In the genomic region with DNA sequence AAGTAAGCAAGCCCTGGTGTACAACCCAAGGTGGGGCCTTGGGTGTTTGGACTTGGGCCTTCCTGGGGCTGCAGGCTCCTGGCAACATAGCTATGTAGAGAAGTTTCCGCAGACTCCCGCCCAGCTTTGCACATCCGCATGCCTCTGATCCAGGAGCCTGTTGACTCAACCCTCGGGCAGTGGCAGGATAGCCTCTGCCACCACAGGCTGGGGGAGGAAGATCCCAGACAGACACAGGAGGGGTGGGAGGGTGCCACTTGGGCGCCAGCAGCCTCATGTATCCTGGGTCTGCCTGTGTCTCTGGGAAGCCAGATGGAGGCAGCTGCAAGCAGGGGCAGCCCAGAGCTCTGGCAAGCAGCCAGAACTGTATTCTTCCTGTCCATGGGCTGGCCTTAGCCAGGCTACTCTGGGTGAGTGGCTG, we compare ENCODE assay signal across 8 mouse cellular contexts. TPM values are rescaled to one million over a fixed set of nuclear protein-coding genes. Genes with fewer than 3 reads are reported as not detected.
DNase-seq lines count a peak whose midpoint lies in the region; ATAC-seq lines count a peak whose summit lies in the region.

No protein-coding gene starts in this region.

- 0 out of 2 replicates have a peak overlapping the region, but pooled peaks have one; percentile 11 for H3K4me2 ChIP-seq in limb, embryonic 13.5 days (replicated peaks)
- peak overlapping the region; percentile 19; the same call in 1 of the 2 replicates for H3K4me2 ChIP-seq in heart, embryonic 15.5 days
- peak overlapping the region; percentile 84 for H3K4me2 ChIP-seq in stomach, embryonic 15.5 days

- DNase-seq in limb, embryonic 10.5 days (ENCODE audit: low spot score), result no peak
- DNase-seq in adrenal gland, postnatal 25 days, result peak; percentile 62
- peak; percentile 87 for DNase-seq in kidney, postnatal 14 days
- DNase-seq in cerebellum, adult 11 months, result no peak
- no peak for DNase-seq in right cerebral cortex, postnatal 36 days (ENCODE audit: low spot score in 2 of 2)

- peaks cover 12% of the 10 kb centered on the region for H3K27me3 ChIP-seq in limb, embryonic 13.5 days
- H3K27me3 ChIP-seq in limb, embryonic 10.5 days (ENCODE audit: low read depth, poor library complexity, severe bottlenecking), result peaks cover 44% of the 10 kb centered on the region
- H3K27me3 ChIP-seq in heart, embryonic 15.5 days, result no peaks in the 10 kb centered on the region
- H3K27me3 ChIP-seq in stomach, embryonic 15.5 days (replicated peaks), result no peaks in the 10 kb centered on the region

- H3K4me3 ChIP-seq in limb, embryonic 13.5 days, result no peak overlapping the region
- no peak overlapping the region for H3K4me3 ChIP-seq in limb, embryonic 10.5 days
- H3K4me3 ChIP-seq in heart, embryonic 15.5 days, result no peak overlapping the region
- no peak overlapping the region for H3K4me3 ChIP-seq in stomach, embryonic 15.5 days (replicated peaks)

- peaks cover 22% of the 10 kb centered on the region for H3K36me3 ChIP-seq in limb, embryonic 13.5 days
- H3K36me3 ChIP-seq in limb, embryonic 10.5 days, result peaks cover 4% of the 10 kb centered on the region; the same call in 1 of the 2 replicates
- H3K36me3 ChIP-seq in heart, embryonic 15.5 days, result peaks cover 21% of the 10 kb centered on the region
- H3K36me3 ChIP-seq in stomach, embryonic 15.5 days, result peaks cover 12% of the 10 kb centered on the region; the same call in 1 of the 2 replicates

- no peak for ATAC-seq in limb, embryonic 13.5 days (ENCODE audit: low FRiP score, low read depth)
- ATAC-seq in heart, embryonic 15.5 days (replicated peaks; ENCODE audit: insufficient number of reproducible peaks, insufficient read depth, low FRiP score, low read depth), result peak; percentile 6; the same call in 1 of the 2 replicates
- ATAC-seq in stomach, embryonic 15.5 days (ENCODE audit: insufficient read depth, low FRiP score, low read depth), result peak; percentile 36

- H3K27ac ChIP-seq in limb, embryonic 13.5 days, result peak overlapping the region; percentile 48; the same call in 1 of the 2 replicates
- H3K27ac ChIP-seq in limb, embryonic 10.5 days, result no peak overlapping the region
- H3K27ac ChIP-seq in heart, embryonic 15.5 days, result peak overlapping the region; percentile 66
- peak overlapping the region; percentile 94 for H3K27ac ChIP-seq in stomach, embryonic 15.5 days

- 78% methylated on average over 5 of the region's 5 CpGs for WGBS in limb, embryonic 13.5 days
- 79% methylated on average over 5 of the region's 5 CpGs for WGBS in limb, embryonic 10.5 days
- WGBS in heart, embryonic 15.5 days, result 36% methylated on average over 5 of the region's 5 CpGs
- 26% methylated on average over 5 of the region's 5 CpGs for WGBS in stomach, embryonic 15.5 days

- no peaks in the 10 kb centered on the region for H3K9me3 ChIP-seq in limb, embryonic 13.5 days
- H3K9me3 ChIP-seq in limb, embryonic 10.5 days (replicated peaks), result no peaks in the 10 kb centered on the region
- no peaks in the 10 kb centered on the region for H3K9me3 ChIP-seq in heart, embryonic 15.5 days (replicated peaks)
- no peaks in the 10 kb centered on the region for H3K9me3 ChIP-seq in stomach, embryonic 15.5 days

- H3K9ac ChIP-seq in limb, embryonic 13.5 days, result peak overlapping the region; percentile 25; the same call in 1 of the 2 replicates
- no peak overlapping the region for H3K9ac ChIP-seq in heart, embryonic 15.5 days
- no peak overlapping the region for H3K9ac ChIP-seq in stomach, embryonic 15.5 days

- H3K4me1 ChIP-seq in limb, embryonic 13.5 days, result peaks cover 62% of the 10 kb centered on the region
- H3K4me1 ChIP-seq in limb, embryonic 10.5 days, result peaks cover 54% of the 10 kb centered on the region
- H3K4me1 ChIP-seq in heart, embryonic 15.5 days (replicated peaks), result peaks cover 64% of the 10 kb centered on the region
- H3K4me1 ChIP-seq in stomach, embryonic 15.5 days, result peaks cover 66% of the 10 kb centered on the region

RNA-seq across cellular contexts. Expression of a gene that starts 3.6 kb away (rescaled TPM):
- 10.7 and 11.7 TPM in 2 replicates for polyA plus RNA-seq in limb, embryonic 13.5 days (2015; fragmentation: Nextera tagmentation; extraction: Ambion mirVana)
- polyA plus RNA-seq in limb, embryonic 10.5 days (2016; fragmentation: Nextera tagmentation; extraction: Ambion mirVana), result 5.3 and 5.8 TPM in 2 replicates
- total RNA-seq in adrenal gland, postnatal 25 days (2021), result 20.9 and 25.4 TPM in 2 replicates
- 7.0 and 8.5 TPM in 2 replicates for polyA plus RNA-seq in heart, embryonic 15.5 days (2015; fragmentation: Nextera tagmentation; extraction: Ambion mirVana)
- polyA plus RNA-seq in stomach, embryonic 15.5 days (2015; fragmentation: Nextera tagmentation; extraction: Ambion mirVana), result 17.1 and 18.5 TPM in 2 replicates

RNA-seq across cellular contexts. Expression of a gene that starts 38.8 kb away (rescaled TPM):
- 0.13 and 0.17 TPM in 2 replicates for polyA plus RNA-seq in limb, embryonic 13.5 days (2015; fragmentation: Nextera tagmentation; extraction: Ambion mirVana)
- polyA plus RNA-seq in limb, embryonic 10.5 days (2016; fragmentation: Nextera tagmentation; extraction: Ambion mirVana), result 0.09 TPM in 1 of 2 replicates, not detected in the other
- total RNA-seq in adrenal gland, postnatal 25 days (2021), result 3.0 and 4.0 TPM in 2 replicates
- polyA plus RNA-seq in heart, embryonic 15.5 days (2015; fragmentation: Nextera tagmentation; extraction: Ambion mirVana), result 0.08 and 0.10 TPM in 2 replicates
- 0.21 and 0.23 TPM in 2 replicates for polyA plus RNA-seq in stomach, embryonic 15.5 days (2015; fragmentation: Nextera tagmentation; extraction: Ambion mirVana)

RNA-seq across cellular contexts. Expression of a gene that starts 39.1 kb away (rescaled TPM):
- polyA plus RNA-seq in limb, embryonic 13.5 days (2015; fragmentation: Nextera tagmentation; extraction: Ambion mirVana), result 1.8 and 2.3 TPM in 2 replicates
- polyA plus RNA-seq in limb, embryonic 10.5 days (2016; fragmentation: Nextera tagmentation; extraction: Ambion mirVana), result 3.0 and 4.0 TPM in 2 replicates
- 5.8 and 6.3 TPM in 2 replicates for total RNA-seq in adrenal gland, postnatal 25 days (2021)
- polyA plus RNA-seq in heart, embryonic 15.5 days (2015; fragmentation: Nextera tagmentation; extraction: Ambion mirVana), result 3.0 and 3.5 TPM in 2 replicates
- polyA plus RNA-seq in stomach, embryonic 15.5 days (2015; fragmentation: Nextera tagmentation; extraction: Ambion mirVana), result 2.9 and 5.0 TPM in 2 replicates

Comparison
In these comparisons a context has a peak if more than half of its experiments do, and no peak if none do; other contexts are left out.
1. H3K4me2 ChIP-seq: peak in every context shown above with its lines; median percentile 84 in stomach, embryonic 15.5 days; 19 in heart, embryonic 15.5 days; 11 in limb, embryonic 13.5 days.
2. DNase-seq: peak in adrenal gland, postnatal 25 days (single experiment) and kidney, postnatal 14 days (single experiment); none in limb, embryonic 10.5 days (single experiment), cerebellum, adult 11 months (single experiment) and right cerebral cortex, postnatal 36 days (0 of 2).